Mouse (Mus musculus) lung, embryonic 14.5 days (tissue): ENCODE results near the gene Tlnrd1. TPM values are rescaled to one million over a fixed set of nuclear protein-coding genes. Genes with fewer than 3 reads are reported as not detected.

ENCODE experiments used
- ATAC-seq: fragments of 200-750 bp; cut with Nextera tagmentation; 2 replicates; pipeline ENCODE4 v1.8.0; 2017; ENCODE audit warnings: mild to moderate bottlenecking, moderate TSS enrichment, moderate library complexity; ENCODE audit not compliant: insufficient read depth
- DNase-seq: peaks from one replicate; pipeline ENCODE4 v3.0.0-alpha.2; 2015
- H3K27ac ChIP-seq: fragments of 300-500 bp; sonication (generic); 2 replicates; pipeline ENCODE4 v1.5.1; 2014; ENCODE audit warnings: low read depth, mild to moderate bottlenecking, moderate library complexity
- H3K27me3 ChIP-seq: fragments of 300-500 bp; sonication (generic); 2 replicates; pipeline ENCODE4 v1.6.1; 2014; ENCODE audit warnings: low read length, control low read depth; ENCODE audit not compliant: insufficient read depth
- H3K36me3 ChIP-seq: fragments of 300-500 bp; sonication (generic); 2 replicates; pipeline ENCODE4 v1.6.1; 2014; ENCODE audit warnings: control low read depth; ENCODE audit not compliant: insufficient read depth
- H3K4me1 ChIP-seq: fragments of 300-500 bp; sonication (generic); 2 replicates; pipeline ENCODE4 v1.6.1; 2014; ENCODE audit warnings: antibody characterized with exemption, control low read depth; ENCODE audit not compliant: insufficient read depth
- H3K4me2 ChIP-seq: fragments of 300-500 bp; sonication (generic); 2 replicates; pipeline ENCODE4 v1.6.1; 2014; ENCODE audit warnings: mild to moderate bottlenecking
- H3K4me3 ChIP-seq: fragments of 300-500 bp; sonication (generic); 2 replicates; pipeline ENCODE4 v1.5.1; 2014; ENCODE audit warnings: low read depth, low read length
- H3K9ac ChIP-seq: fragments of 300-500 bp; sonication (generic); 2 replicates; pipeline ENCODE4 v1.6.1; 2014
- H3K9me3 ChIP-seq: fragments of 300-500 bp; sonication (generic); 2 replicates; pipeline ENCODE4 v1.6.1; 2016; ENCODE audit warnings: low read depth, low read length, control low read depth
- CTCF ChIP-seq: IDR thresholded peaks from 2 replicates; pipeline ENCODE4 v1.5.1; 2016; ENCODE audit warnings: antibody characterized with exemption, low read depth
- WGBS: fragments of 180-500 bp; shearing (Covaris S2); extraction: QIAGEN DNeasy Blood & Tissue Kit; methylation state at CpG from one replicate; pipeline ENCODE4 v1.1.7; 2014; 5-methylcytosine and 5-hydroxymethylcytosine counted together
- polyA plus RNA-seq: library from polyadenylated mRNA; unstranded; fragments of >200 nt; fragmentation: Nextera tagmentation; extraction: Ambion mirVana; gene quantifications from 2 replicates; pipeline ENCODE4 v1.2.1, GENCODE M21; 2014

Tlnrd1 gene
- polyA plus RNA-seq, 1 experiment from 2014 or later: 29.1 TPM

GRCm38 (mm10) chr7:83884921-83885532 is 922 bp upstream of the Tlnrd1 start:
- Histone ChIP-seq H3K4me1 (peaks cover 18% of the 10 kb centered on the region), H3K27me3 (no peaks in the 10 kb centered on the region), H3K4me3 (peak overlapping the region; percentile 92), H3K9me3 (no peaks in the 10 kb centered on the region; the same call in 1 of the 2 replicates), H3K4me2 (peak overlapping the region; percentile 95), H3K36me3 (peaks cover 17% of the 10 kb centered on the region), H3K27ac (peak overlapping the region; percentile 99), H3K9ac (peak overlapping the region; percentile 92)
- ATAC-seq (no peak), DNase-seq (peak; percentile 38)
- WGBS: 29% methylated on average over 6 of the region's 6 CpGs
- no peak for TF ChIP-seq CTCF

- peaks cover 23% of the 10 kb centered on the region for H3K4me1 ChIP-seq
- peak; percentile 75 for ATAC-seq
- no peaks in the 10 kb centered on the region; the same call in 1 of the 2 replicates for H3K9me3 ChIP-seq
- peaks cover 25% of the 10 kb centered on the region for H3K36me3 ChIP-seq
- H3K4me2 ChIP-seq: peak overlapping the region; percentile 95
- TF ChIP-seq CTCF: no peak
- H3K9ac ChIP-seq: peak overlapping the region; percentile 92
- under 1% methylated on average over 88 of the region's 91 CpGs for WGBS
- no peaks in the 10 kb centered on the region for H3K27me3 ChIP-seq
- H3K4me3 ChIP-seq: peak overlapping the region; percentile 92
- peak; percentile 87 for DNase-seq
- peak overlapping the region; percentile 99 for H3K27ac ChIP-seq
These were observed 657 bp downstream of the Tlnrd1 start for GRCm38 (mm10) chr7:83883276-83884020.

GRCm38 (mm10) chr7:83882633-83883275 is 1.4 kb downstream of the Tlnrd1 start:
- Histone ChIP-seq H3K27ac (peak overlapping the region; percentile 99), H3K4me3 (peak overlapping the region; percentile 92), H3K36me3 (peaks cover 31% of the 10 kb centered on the region), H3K9me3 (no peaks in the 10 kb centered on the region; the same call in 1 of the 2 replicates), H3K4me1 (peaks cover 23% of the 10 kb centered on the region), H3K9ac (peak overlapping the region; percentile 92), H3K27me3 (no peaks in the 10 kb centered on the region), H3K4me2 (peak overlapping the region; percentile 95)
- DNase-seq (peak; percentile 80), ATAC-seq (peak; percentile 28)
- TF ChIP-seq CTCF: no peak
- 7% methylated on average over 56 of the region's 56 CpGs for WGBS

- TF ChIP-seq CTCF: no peak
- WGBS: 71% methylated on average over 35 of the region's 35 CpGs
- peak; percentile 13 for DNase-seq
- peaks cover 23% of the 10 kb centered on the region for H3K4me1 ChIP-seq
- H3K36me3 ChIP-seq: peaks cover 37% of the 10 kb centered on the region
- peak overlapping the region; percentile 99; the same call in 1 of the 2 replicates for H3K27ac ChIP-seq
- peak overlapping the region; percentile 92 for H3K4me3 ChIP-seq
- peak overlapping the region; percentile 92 for H3K9ac ChIP-seq
- H3K4me2 ChIP-seq: peak overlapping the region; percentile 95
- H3K9me3 ChIP-seq: no peaks in the 10 kb centered on the region; the same call in 1 of the 2 replicates
- no peak for ATAC-seq
- H3K27me3 ChIP-seq: no peaks in the 10 kb centered on the region
These were observed 1.9 kb downstream of the Tlnrd1 start for GRCm38 (mm10) chr7:83882150-83882632.

GRCm38 (mm10) chr7:83878676-83879448 is 5.2 kb downstream of the Tlnrd1 start:
- peak overlapping the region; percentile 95 for H3K4me2 ChIP-seq
- peaks cover 50% of the 10 kb centered on the region for H3K36me3 ChIP-seq
- ATAC-seq (no peak), DNase-seq (peak; percentile 24)
- no peak for TF ChIP-seq CTCF
- H3K27ac ChIP-seq: no peak overlapping the region; the same call in 1 of the 2 replicates
- no peaks in the 10 kb centered on the region for H3K9me3 ChIP-seq
- 29% methylated on average over 5 of the region's 5 CpGs for WGBS
- H3K9ac ChIP-seq: no peak overlapping the region
- H3K27me3 ChIP-seq: no peaks in the 10 kb centered on the region
- no peak overlapping the region for H3K4me3 ChIP-seq
- H3K4me1 ChIP-seq: peaks cover 20% of the 10 kb centered on the region

GRCm38 (mm10) chr7:83877088-83877487 is 7.0 kb downstream of the Tlnrd1 start:
- ATAC-seq: no peak
- H3K9me3 ChIP-seq: no peaks in the 10 kb centered on the region
- no peak overlapping the region for H3K9ac ChIP-seq
- H3K27me3 ChIP-seq: no peaks in the 10 kb centered on the region
- no peak overlapping the region for H3K4me2 ChIP-seq
- DNase-seq: no peak
- H3K4me1 ChIP-seq: peaks cover 14% of the 10 kb centered on the region; the same call in 1 of the 2 replicates
- no peak overlapping the region for H3K27ac ChIP-seq
- H3K36me3 ChIP-seq: peaks cover 44% of the 10 kb centered on the region
- WGBS: 68% methylated on average over 3 of the region's 3 CpGs
- no peak for TF ChIP-seq CTCF
- H3K4me3 ChIP-seq: no peak overlapping the region
